Mouse (Mus musculus): ENCODE measurements around the gene Dhx16.

- no peak for TF ChIP-seq CTCF (IDR thresholded peaks at IDR 0.05; ENCODE audit: low read depth)
- no peak for TF ChIP-seq EP300 (IDR thresholded peaks at IDR 0.05; ENCODE audit: low read depth)
Observed at GRCm38 (mm10) chr17:35869346-35870067, 10.1 kb upstream of the Dhx16 start.
